ENCODE assay signal across 10 mouse cellular contexts in the genomic region with DNA sequence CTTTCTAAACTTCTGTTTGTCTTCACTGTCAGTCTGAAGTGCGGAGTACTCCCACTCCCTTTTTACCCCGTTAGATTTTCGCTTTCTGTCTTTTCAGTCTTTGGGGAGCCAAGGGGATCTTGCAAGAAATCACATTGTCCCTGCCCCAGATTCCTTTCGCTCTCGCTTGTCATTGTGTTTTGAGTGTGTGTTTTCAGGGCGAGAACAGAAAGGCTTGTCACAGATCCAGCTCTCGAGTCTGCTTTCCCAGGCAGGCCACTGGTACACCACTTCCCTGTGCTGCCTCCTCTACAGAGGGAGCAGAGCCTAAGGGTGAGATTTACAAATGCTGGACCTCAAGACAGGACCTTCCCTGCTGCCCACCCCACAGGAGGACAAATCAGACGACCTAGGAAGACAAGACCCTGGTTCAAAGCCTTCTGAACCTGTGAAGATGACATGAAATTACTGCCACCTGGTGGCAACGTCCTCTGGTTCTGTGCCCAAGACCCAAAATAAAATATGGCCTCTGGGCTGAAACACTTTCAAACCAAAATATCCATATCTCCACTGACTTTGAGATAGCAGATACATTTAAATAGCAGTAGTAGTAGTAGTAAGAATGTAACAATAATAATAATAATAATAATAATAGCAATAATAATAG.
DNase-seq lines count a peak whose midpoint lies in the region; ATAC-seq and TF ChIP-seq lines count a peak whose summit lies in the region.
"Had no signal": no experiment of that assay in that cellular context is flagged by ENCODE, and none has a peak within 500 bp of the region (broad histone marks: within the 10 kb centered on the region; RNA-seq: fewer than 3 reads in every experiment).

No protein-coding gene starts in this region.

- peak; percentile 58 for DNase-seq in forebrain, embryonic 14.5 days (ENCODE audit: low spot score)
- DNase-seq in left cerebral cortex, postnatal 4 days, result peak; percentile 38
- DNase-seq in left cerebral cortex, postnatal 36 days (ENCODE audit: low spot score in 2 of 2), result no peak
- DNase-seq in embryonic facial prominence, embryonic 11.5 days (ENCODE audit: low spot score), result peak; percentile 23
- no peak for DNase-seq in urinary bladder, adult 18-20 months (ENCODE audit: low spot score in 2 of 2)
- DNase-seq in B cell, adult 2 months, result no peak
- DNase-seq: kidney, adult 11 months had no signal

- no peak overlapping the region for H3K4me2 ChIP-seq in forebrain, embryonic 14.5 days (ENCODE audit: low read length)
- H3K4me2 ChIP-seq in forebrain, embryonic 12.5 days, result no peak overlapping the region
- H3K4me2 ChIP-seq in embryonic facial prominence, embryonic 11.5 days (ENCODE audit: low read depth, low read length), result no peak overlapping the region

- H3K4me3 ChIP-seq in forebrain, embryonic 14.5 days (ENCODE audit: low read depth, low read length), result no peak overlapping the region
- no peak overlapping the region for H3K4me3 ChIP-seq in forebrain, embryonic 12.5 days (replicated peaks)
- H3K4me3 ChIP-seq in E14TG2a.4 (replicated peaks; ENCODE audit: low read length), result no peak overlapping the region
- no peak overlapping the region for H3K4me3 ChIP-seq in embryonic facial prominence, embryonic 11.5 days (ENCODE audit: low read depth, low read length)

- no peaks in the 10 kb centered on the region for H3K27me3 ChIP-seq in forebrain, embryonic 14.5 days (replicated peaks; ENCODE audit: control insufficient read depth, insufficient read depth, low read length)
- H3K27me3 ChIP-seq in forebrain, embryonic 12.5 days, result peaks cover 3% of the 10 kb centered on the region; the same call in 1 of the 2 replicates
- H3K27me3 ChIP-seq in E14TG2a.4 (ENCODE audit: insufficient read depth, low read length), result peaks cover 2% of the 10 kb centered on the region; the same call in 1 of the 2 replicates
- H3K27me3 ChIP-seq in embryonic facial prominence, embryonic 11.5 days (ENCODE audit: control insufficient read depth, insufficient read depth, low read length), result no peaks in the 10 kb centered on the region

- TF ChIP-seq CTCF in E14TG2a.4 (conservative IDR thresholded peaks at IDR 0.05; ENCODE audit: low read length), result peak; percentile 22

- no peak for ATAC-seq in forebrain, embryonic 14.5 days
- no peak for ATAC-seq in forebrain, embryonic 12.5 days (ENCODE audit: low FRiP score)
- ATAC-seq in embryonic facial prominence, embryonic 11.5 days (replicated peaks; ENCODE audit: insufficient number of reproducible peaks, low FRiP score, low TSS enrichment, low read depth), result no peak

- 45% methylated on average over 9 of the region's 9 CpGs for WGBS in forebrain, embryonic 14.5 days
- 46% methylated on average over 9 of the region's 9 CpGs for WGBS in forebrain, embryonic 12.5 days
- WGBS in embryonic facial prominence, embryonic 11.5 days, result 59% methylated on average over 9 of the region's 9 CpGs

- no peaks in the 10 kb centered on the region for H3K36me3 ChIP-seq in forebrain, embryonic 14.5 days (ENCODE audit: control insufficient read depth, insufficient read depth, low read length)
- H3K36me3 ChIP-seq in forebrain, embryonic 12.5 days (replicated peaks), result no peaks in the 10 kb centered on the region
- no peaks in the 10 kb centered on the region for H3K36me3 ChIP-seq in E14TG2a.4 (ENCODE audit: insufficient read depth, low read length)
- H3K36me3 ChIP-seq in embryonic facial prominence, embryonic 11.5 days (replicated peaks; ENCODE audit: control insufficient read depth, insufficient read depth, low read depth, low read length), result no peaks in the 10 kb centered on the region

- no peak overlapping the region for H3K27ac ChIP-seq in forebrain, embryonic 14.5 days (ENCODE audit: low read depth, low read length)
- no peak overlapping the region for H3K27ac ChIP-seq in forebrain, embryonic 12.5 days
- no peak overlapping the region for H3K27ac ChIP-seq in embryonic facial prominence, embryonic 11.5 days (replicated peaks; ENCODE audit: low read depth, low read length)
- H3K27ac ChIP-seq: macrophage had no signal

- intact Hi-C loops in left cerebral cortex, postnatal 4 days (cut with DNase I), result loop anchor here (5.0 kb wide), 1 partner anchor 102 kb away; no protein-coding TSS in a partner anchor
- intact Hi-C loops in left cerebral cortex, postnatal 36 days (cut with DNase I), result loop anchor here (5.0 kb wide), 1 partner anchor 102 kb away; no protein-coding TSS in a partner anchor

- no peaks in the 10 kb centered on the region for H3K9me3 ChIP-seq in forebrain, embryonic 14.5 days (replicated peaks; ENCODE audit: control insufficient read depth, low read length)
- H3K9me3 ChIP-seq in forebrain, embryonic 12.5 days, result no peaks in the 10 kb centered on the region
- no peaks in the 10 kb centered on the region for H3K9me3 ChIP-seq in E14TG2a.4 (ENCODE audit: low read length)
- no peaks in the 10 kb centered on the region for H3K9me3 ChIP-seq in embryonic facial prominence, embryonic 11.5 days (replicated peaks; ENCODE audit: control insufficient read depth, low read length)

- H3K9ac ChIP-seq in forebrain, embryonic 14.5 days (ENCODE audit: low read length), result no peak overlapping the region
- no peak overlapping the region for H3K9ac ChIP-seq in forebrain, embryonic 12.5 days
- H3K9ac ChIP-seq in embryonic facial prominence, embryonic 11.5 days (replicated peaks; ENCODE audit: low read length), result no peak overlapping the region

- no peaks in the 10 kb centered on the region for H3K4me1 ChIP-seq in forebrain, embryonic 14.5 days (ENCODE audit: control insufficient read depth, insufficient read depth, low read length)
- H3K4me1 ChIP-seq in forebrain, embryonic 12.5 days, result no peaks in the 10 kb centered on the region
- H3K4me1 ChIP-seq in E14TG2a.4 (replicated peaks; ENCODE audit: low read depth, low read length), result no peaks in the 10 kb centered on the region
- no peaks in the 10 kb centered on the region for H3K4me1 ChIP-seq in embryonic facial prominence, embryonic 11.5 days (ENCODE audit: control insufficient read depth, insufficient read depth, low read length)

Comparison
In these comparisons a context has a peak if more than half of its experiments do, and no peak if none do; other contexts are left out.
1. DNase-seq: peak in forebrain, embryonic 14.5 days (single experiment), left cerebral cortex, postnatal 4 days (single experiment) and embryonic facial prominence, embryonic 11.5 days (single experiment); none in left cerebral cortex, postnatal 36 days (0 of 2), urinary bladder, adult 18-20 months (0 of 2) and B cell, adult 2 months (0 of 2).